Mouse (Mus musculus) liver, adult 2 months (tissue): ENCODE results near the gene Psd4. TPM values are rescaled to one million over a fixed set of nuclear protein-coding genes. Genes with fewer than 3 reads are reported as not detected.

Experiments used
- DNase-seq: peaks from one replicate; pipeline ENCODE4 v3.0.0-alpha.2; 2011; ENCODE audit warnings: low read depth, low spot score; ENCODE audit errors: extremely low read depth
- H3K27ac ChIP-seq: fragments of 200-500 bp; replicated peaks from 2 replicates; pipeline ENCODE4 v1.5.1; 2012; ENCODE audit warnings: low read depth, mild to moderate bottlenecking, control low read depth, inconsistent platforms, low read length; ENCODE audit not compliant: insufficient read depth
- H3K27me3 ChIP-seq: fragments of 200-500 bp; 2 replicates; pipeline ENCODE4 v1.6.1; 2012; ENCODE audit warnings: mild to moderate bottlenecking, moderate library complexity, low read length, inconsistent platforms; ENCODE audit not compliant: control insufficient read depth, insufficient read depth
- H3K36me3 ChIP-seq: fragments of 200-500 bp; 2 replicates; pipeline ENCODE4 v1.6.1; 2012; ENCODE audit warnings: low read length, inconsistent platforms; ENCODE audit not compliant: control insufficient read depth, insufficient read depth
- H3K4me1 ChIP-seq: fragments of 200-500 bp; 2 replicates; pipeline ENCODE4 v1.6.1; 2011; ENCODE audit warnings: low read length; ENCODE audit not compliant: control insufficient read depth, insufficient read depth
- H3K4me3 ChIP-seq: fragments of 200-500 bp; 2 replicates; pipeline ENCODE4 v1.5.1; 2011; ENCODE audit warnings: low read depth, mild to moderate bottlenecking, control low read depth, low read length, moderate library complexity; ENCODE audit not compliant: insufficient read depth
- H3K79me2 ChIP-seq: fragments of 200-500 bp; 2 replicates; pipeline ENCODE4 v1.6.1; 2012; ENCODE audit warnings: inconsistent platforms, mild to moderate bottlenecking, low read length, moderate library complexity; ENCODE audit not compliant: control insufficient read depth, insufficient read depth
- H3K9ac ChIP-seq: fragments of 200-500 bp; 2 replicates; pipeline ENCODE4 v1.6.1; 2012; ENCODE audit warnings: low read depth, mild to moderate bottlenecking, control low read depth, inconsistent platforms, low read length
- CTCF ChIP-seq: fragments of 200-500 bp; IDR thresholded peaks from 2 replicates; pipeline ENCODE4 v1.5.1; 2011; ENCODE audit warnings: low read depth, low read length, control low read depth
- POLR2A ChIP-seq: fragments of 200-500 bp; IDR thresholded peaks from 2 replicates; pipeline ENCODE4 v1.6.1; 2011; ENCODE audit warnings: low read length, control low read depth; ENCODE audit not compliant: insufficient read depth; ENCODE audit errors: extremely low read depth
- WGBS: fragments of 180-500 bp; shearing (Covaris S2); methylation state at CpG from one replicate; pipeline ENCODE4 v1.1.7; 2018; 5-methylcytosine and 5-hydroxymethylcytosine counted together
- polyA plus RNA-seq: library from polyadenylated mRNA; depleted of rRNA; stranded (reverse); fragments of >200 nt; gene quantifications from 2 replicates; pipeline ENCODE4 v1.2.3, GENCODE M21; 2012
- total RNA-seq: library from RNA; depleted of rRNA; stranded (reverse); fragments of >200 nt; gene quantifications from 2 replicates; pipeline ENCODE4 v1.2.3, GENCODE M21; 2014

Psd4 gene
- total and polyA plus RNA-seq, 2 experiments = 2.1 to 3.7 TPM

- Histone ChIP-seq H3K79me2 (no peaks in the 10 kb centered on the region), H3K4me3 (0 out of 2 replicates have a peak overlapping the region, but pooled peaks have one; percentile 40), H3K36me3 (no peaks in the 10 kb centered on the region), H3K4me1 (no peaks in the 10 kb centered on the region), H3K27me3 (no peaks in the 10 kb centered on the region), H3K27ac (no peak overlapping the region; the same call in 1 of the 2 replicates), H3K9ac (no peak overlapping the region; the same call in 1 of the 2 replicates)
- 84% methylated on average over 2 of the region's 2 CpGs for WGBS
- DNase-seq = no peak
- TF ChIP-seq CTCF (no peak), POLR2A (no peak)
Measured at GRCm38 (mm10) chr2:24386964-24387320, 19.6 kb downstream of the Psd4 start.

GRCm38 (mm10) chr2:24387361-24388283, 20.2 kb downstream of the Psd4 start:
- H3K4me1 ChIP-seq = no peaks in the 10 kb centered on the region
- no peaks in the 10 kb centered on the region for H3K27me3 ChIP-seq
- TF ChIP-seq POLR2A = no peak
- no peak for TF ChIP-seq CTCF
- no peak overlapping the region for H3K4me3 ChIP-seq
- H3K9ac ChIP-seq = no peak overlapping the region
- H3K27ac ChIP-seq = no peak overlapping the region
- no peaks in the 10 kb centered on the region for H3K79me2 ChIP-seq
- DNase-seq = no peak
- WGBS = 83% methylated on average over 4 of the region's 4 CpGs
- H3K36me3 ChIP-seq = no peaks in the 10 kb centered on the region

DNA sequence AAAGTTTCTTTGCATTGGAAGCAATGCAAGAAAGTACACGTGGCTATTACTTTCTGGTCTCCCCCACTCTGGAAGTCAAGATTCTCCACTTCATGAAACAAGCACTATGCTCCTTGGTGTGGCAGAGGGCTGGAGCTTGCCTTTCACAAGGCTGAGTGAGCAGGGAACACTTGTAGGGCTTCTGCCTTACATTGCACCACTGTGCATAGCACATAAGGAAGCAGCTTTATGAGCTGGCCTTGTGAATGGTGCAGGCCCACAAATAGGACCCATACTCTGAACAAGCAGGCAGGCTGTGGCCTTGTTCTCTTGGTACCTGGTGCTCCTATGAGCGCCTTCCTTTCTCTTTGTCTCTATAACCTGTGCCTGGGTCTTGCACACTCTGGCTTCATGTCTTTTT, 25.9 kb downstream of the Psd4 start:
- no peak overlapping the region for H3K4me3 ChIP-seq
- no peak overlapping the region for H3K9ac ChIP-seq
- H3K79me2 ChIP-seq = no peaks in the 10 kb centered on the region
- no peak overlapping the region for H3K27ac ChIP-seq
- no peaks in the 10 kb centered on the region for H3K27me3 ChIP-seq
- TF ChIP-seq POLR2A = no peak
- TF ChIP-seq CTCF = no peak
- H3K4me1 ChIP-seq = no peaks in the 10 kb centered on the region
- 81% methylated on average over 2 of the region's 2 CpGs for WGBS
- H3K36me3 ChIP-seq = no peaks in the 10 kb centered on the region
- no peak for DNase-seq

GRCm38 (mm10) chr2:24397115-24397514, 29.7 kb downstream of the Psd4 start:
- WGBS = 54% methylated on average over 2 of the region's 2 CpGs
- TF ChIP-seq POLR2A = no peak
- no peak for TF ChIP-seq CTCF
- no peak overlapping the region for H3K27ac ChIP-seq
- H3K36me3 ChIP-seq = no peaks in the 10 kb centered on the region
- no peaks in the 10 kb centered on the region for H3K27me3 ChIP-seq
- H3K4me3 ChIP-seq = no peak overlapping the region
- no peak overlapping the region for H3K9ac ChIP-seq
- no peaks in the 10 kb centered on the region for H3K4me1 ChIP-seq
- no peaks in the 10 kb centered on the region for H3K79me2 ChIP-seq
- no peak for DNase-seq

GRCm38 (mm10) chr2:24400711-24401110, 33.3 kb downstream of the Psd4 start:
- no peak for TF ChIP-seq CTCF
- no peak for TF ChIP-seq POLR2A
- Histone ChIP-seq H3K36me3 (no peaks in the 10 kb centered on the region), H3K9ac (no peak overlapping the region), H3K27ac (no peak overlapping the region), H3K4me1 (no peaks in the 10 kb centered on the region), H3K4me3 (no peak overlapping the region), H3K27me3 (no peaks in the 10 kb centered on the region), H3K79me2 (no peaks in the 10 kb centered on the region)
- 87% methylated on average over 3 of the region's 3 CpGs for WGBS
- DNase-seq = no peak
